Mouse (Mus musculus): ENCODE measurements around the gene Naa30.
A peak's percentile ranks its signal among the peaks of the same experiment; 100 is the strongest.

DNA sequence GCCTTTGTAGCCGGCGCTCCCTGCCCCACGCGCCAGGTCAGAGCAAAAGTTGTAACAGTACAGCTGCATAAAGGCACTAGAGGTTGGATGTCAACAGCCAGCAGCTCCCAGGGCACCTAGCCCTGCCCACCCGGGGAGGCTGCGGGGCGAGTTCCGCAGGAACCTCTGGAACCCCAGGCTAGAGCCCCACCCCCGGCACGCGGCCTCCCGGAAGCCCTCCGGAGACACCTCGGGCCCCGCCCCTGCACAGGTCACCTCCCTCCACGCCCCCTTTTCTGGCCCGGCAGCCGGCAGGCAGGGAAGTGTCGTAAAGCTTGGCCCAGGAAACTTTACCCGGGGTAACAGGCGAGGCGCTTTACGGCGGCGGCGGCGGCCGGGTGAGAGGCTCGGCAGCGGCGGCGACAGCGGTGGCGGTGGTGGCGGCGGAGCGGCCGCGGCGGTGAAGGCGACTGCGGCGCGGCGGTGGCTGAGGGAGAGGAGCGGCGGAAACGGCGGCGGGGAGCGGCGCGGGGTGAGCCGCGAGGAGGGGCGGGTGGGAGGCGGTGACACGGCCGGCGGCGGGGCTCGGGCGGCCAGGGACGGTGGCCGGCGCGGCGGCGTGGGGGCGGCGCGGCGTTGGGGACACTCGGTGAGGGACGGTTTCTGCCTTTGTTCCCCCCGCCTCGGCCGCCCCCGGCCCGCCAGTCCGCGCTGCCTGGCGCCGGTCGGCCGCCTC lies at the start of gene Naa30:
- TF ChIP-seq CTCF (IDR thresholded peaks at IDR 0.05; ENCODE audit: extremely low read depth, insufficient read depth, insufficient read length, insufficient replicate concordance) (no peak), POLR2A (IDR thresholded peaks at IDR 0.05; ENCODE audit: low read depth, low read length) (peak; percentile 54)

All from spleen, adult 2 months (tissue).